Mouse (Mus musculus) heart, embryonic 13.5 days (tissue): ENCODE results near the gene Cd38. TPM values are rescaled to one million over a fixed set of nuclear protein-coding genes. Genes with fewer than 3 reads are reported as not detected.

Source experiments
- ATAC-seq: fragments of 200-750 bp; cut with Nextera tagmentation; 2 replicates; pipeline ENCODE4 v1.8.0; 2017; ENCODE audit warnings: moderate TSS enrichment; ENCODE audit not compliant: insufficient number of reproducible peaks, low FRiP score, low TSS enrichment; ENCODE audit errors: extremely low read depth
- H3K27ac ChIP-seq: fragments of 300-500 bp; sonication (generic); replicated peaks from 2 replicates; pipeline ENCODE4 v1.5.1; 2015; ENCODE audit warnings: moderate library complexity, mild to moderate bottlenecking, inconsistent platforms
- H3K27me3 ChIP-seq: fragments of 300-500 bp; sonication (generic); replicated peaks from 2 replicates; pipeline ENCODE4 v1.6.1; 2015; ENCODE audit warnings: mild to moderate bottlenecking, inconsistent platforms
- H3K36me3 ChIP-seq: fragments of 300-500 bp; sonication (generic); 2 replicates; pipeline ENCODE4 v1.6.1; 2015; ENCODE audit warnings: mild to moderate bottlenecking, inconsistent platforms
- H3K4me1 ChIP-seq: fragments of 300-500 bp; sonication (generic); 2 replicates; pipeline ENCODE4 v1.6.1; 2015; ENCODE audit warnings: inconsistent platforms
- H3K4me2 ChIP-seq: fragments of 300-500 bp; sonication (generic); 2 replicates; pipeline ENCODE4 v1.6.1; 2015; ENCODE audit warnings: inconsistent platforms, mild to moderate bottlenecking, moderate library complexity
- H3K4me3 ChIP-seq: fragments of 300-500 bp; sonication (generic); 2 replicates; pipeline ENCODE4 v1.5.1; 2015; ENCODE audit warnings: moderate library complexity, mild to moderate bottlenecking, inconsistent platforms
- H3K9ac ChIP-seq: fragments of 300-500 bp; sonication (generic); 2 replicates; pipeline ENCODE4 v1.6.1; 2015; ENCODE audit warnings: inconsistent platforms, mild to moderate bottlenecking, moderate library complexity
- H3K9me3 ChIP-seq: fragments of 300-500 bp; sonication (generic); 2 replicates; pipeline ENCODE4 v1.6.1; 2016; ENCODE audit warnings: inconsistent platforms
- WGBS: fragments of 180-500 bp; shearing (Covaris S2); methylation state at CpG from one replicate; pipeline ENCODE4 v1.1.7; 2015; ENCODE audit warnings: mixed read lengths; 5-methylcytosine and 5-hydroxymethylcytosine counted together
- polyA plus RNA-seq: library from polyadenylated mRNA; unstranded; fragments of >200 nt; fragmentation: Nextera tagmentation; extraction: Ambion mirVana; gene quantifications from 2 replicates; pipeline ENCODE4 v1.2.1, GENCODE M21; 2015

The Cd38 gene
- polyA plus RNA-seq, 1 experiment from 2014 or later: 19.6 TPM

- WGBS: 76% methylated on average over 5 of the region's 5 CpGs
- no peaks in the 10 kb centered on the region for H3K27me3 ChIP-seq
- ATAC-seq: no peak
- H3K4me2 ChIP-seq: peak overlapping the region; percentile 45
- H3K27ac ChIP-seq: no peak overlapping the region
- H3K36me3 ChIP-seq: no peaks in the 10 kb centered on the region
- H3K9ac ChIP-seq: no peak overlapping the region
- H3K4me1 ChIP-seq: no peaks in the 10 kb centered on the region; the same call in 1 of the 2 replicates
- H3K4me3 ChIP-seq: no peak overlapping the region
- peaks cover 7% of the 10 kb centered on the region; the same call in 1 of the 2 replicates for H3K9me3 ChIP-seq
Measured at GRCm38 (mm10) chr5:43842011-43842285, 26.4 kb upstream of the Cd38 start.

- 52% methylated on average over 3 of the region's 3 CpGs for WGBS
- no peak overlapping the region for H3K4me2 ChIP-seq
- H3K9me3 ChIP-seq: peaks cover 7% of the 10 kb centered on the region; the same call in 1 of the 2 replicates
- H3K9ac ChIP-seq: no peak overlapping the region
- no peak overlapping the region for H3K27ac ChIP-seq
- no peaks in the 10 kb centered on the region for H3K27me3 ChIP-seq
- ATAC-seq: no peak
- no peaks in the 10 kb centered on the region; the same call in 1 of the 2 replicates for H3K4me1 ChIP-seq
- H3K36me3 ChIP-seq: no peaks in the 10 kb centered on the region
- no peak overlapping the region for H3K4me3 ChIP-seq
Measured at GRCm38 (mm10) chr5:43842576-43843155, 25.7 kb upstream of the Cd38 start.

GRCm38 (mm10) chr5:43845083-43845482 lies 23.3 kb upstream of the Cd38 start:
- Histone ChIP-seq H3K4me3 (no peak overlapping the region), H3K27me3 (no peaks in the 10 kb centered on the region), H3K4me2 (no peak overlapping the region), H3K36me3 (no peaks in the 10 kb centered on the region), H3K9ac (no peak overlapping the region), H3K4me1 (no peaks in the 10 kb centered on the region; the same call in 1 of the 2 replicates), H3K27ac (no peak overlapping the region), H3K9me3 (peaks cover 7% of the 10 kb centered on the region; the same call in 1 of the 2 replicates)
- no peak for ATAC-seq
- 83% methylated on average over 5 of the region's 5 CpGs for WGBS

- Histone ChIP-seq H3K27ac (no peak overlapping the region), H3K36me3 (no peaks in the 10 kb centered on the region), H3K9ac (no peak overlapping the region), H3K4me1 (no peaks in the 10 kb centered on the region; the same call in 1 of the 2 replicates), H3K9me3 (peaks cover 7% of the 10 kb centered on the region; the same call in 1 of the 2 replicates), H3K27me3 (no peaks in the 10 kb centered on the region), H3K4me2 (no peak overlapping the region), H3K4me3 (no peak overlapping the region)
- ATAC-seq: no peak
- WGBS: 47% methylated on average over 1 of the region's 1 CpGs
Measured at GRCm38 (mm10) chr5:43845646-43846045, 22.7 kb upstream of the Cd38 start.

GRCm38 (mm10) chr5:43846227-43846626 lies 22.1 kb upstream of the Cd38 start:
- H3K9ac ChIP-seq: no peak overlapping the region
- no peak overlapping the region for H3K27ac ChIP-seq
- H3K27me3 ChIP-seq: no peaks in the 10 kb centered on the region
- H3K9me3 ChIP-seq: peaks cover 7% of the 10 kb centered on the region; the same call in 1 of the 2 replicates
- ATAC-seq: no peak
- 18% methylated on average over 2 of the region's 2 CpGs for WGBS
- no peaks in the 10 kb centered on the region; the same call in 1 of the 2 replicates for H3K4me1 ChIP-seq
- H3K4me3 ChIP-seq: no peak overlapping the region
- H3K36me3 ChIP-seq: no peaks in the 10 kb centered on the region
- no peak overlapping the region for H3K4me2 ChIP-seq

GRCm38 (mm10) chr5:43847555-43847954 lies 20.8 kb upstream of the Cd38 start:
- ATAC-seq: no peak

GRCm38 (mm10) chr5:43848275-43848674 lies 20.1 kb upstream of the Cd38 start:
- no peaks in the 10 kb centered on the region for H3K36me3 ChIP-seq
- H3K4me1 ChIP-seq: no peaks in the 10 kb centered on the region
- H3K27me3 ChIP-seq: no peaks in the 10 kb centered on the region
- no peak overlapping the region for H3K27ac ChIP-seq
- no peak for ATAC-seq
- no peak overlapping the region for H3K4me2 ChIP-seq
- H3K9ac ChIP-seq: no peak overlapping the region
- WGBS: 67% methylated on average over 3 of the region's 3 CpGs
- no peak overlapping the region for H3K4me3 ChIP-seq
- H3K9me3 ChIP-seq: peaks cover 7% of the 10 kb centered on the region; the same call in 1 of the 2 replicates

More at GRCm38 (mm10) chr5:43847555-43847954, 20.8 kb upstream of the Cd38 start:
- H3K4me1 ChIP-seq: no peaks in the 10 kb centered on the region; the same call in 1 of the 2 replicates
- no peak overlapping the region for H3K4me3 ChIP-seq
- H3K36me3 ChIP-seq: no peaks in the 10 kb centered on the region
- H3K9me3 ChIP-seq: peaks cover 7% of the 10 kb centered on the region; the same call in 1 of the 2 replicates
- H3K9ac ChIP-seq: no peak overlapping the region
- H3K27me3 ChIP-seq: no peaks in the 10 kb centered on the region
- H3K27ac ChIP-seq: no peak overlapping the region
- H3K4me2 ChIP-seq: no peak overlapping the region

- Histone ChIP-seq H3K4me3 (no peak overlapping the region), H3K36me3 (no peaks in the 10 kb centered on the region), H3K27me3 (no peaks in the 10 kb centered on the region), H3K4me1 (0 out of 2 replicates have a peak, but pooled peaks cover 8% of the 10 kb centered on the region), H3K9me3 (peaks cover 14% of the 10 kb centered on the region), H3K4me2 (no peak overlapping the region), H3K27ac (no peak overlapping the region), H3K9ac (no peak overlapping the region)
- ATAC-seq: no peak
- 67% methylated on average over 11 of the region's 11 CpGs for WGBS
Measured at GRCm38 (mm10) chr5:43853096-43853867, 15.1 kb upstream of the Cd38 start.

GRCm38 (mm10) chr5:43853868-43854488 lies 14.4 kb upstream of the Cd38 start:
- ATAC-seq: no peak
- Histone ChIP-seq H3K4me1 (0 out of 2 replicates have a peak, but pooled peaks cover 8% of the 10 kb centered on the region), H3K9me3 (peaks cover 14% of the 10 kb centered on the region), H3K9ac (no peak overlapping the region), H3K4me2 (no peak overlapping the region), H3K36me3 (no peaks in the 10 kb centered on the region), H3K4me3 (no peak overlapping the region), H3K27me3 (no peaks in the 10 kb centered on the region), H3K27ac (no peak overlapping the region)
- WGBS: 66% methylated on average over 7 of the region's 7 CpGs

GRCm38 (mm10) chr5:43855769-43856168 lies 12.6 kb upstream of the Cd38 start:
- Histone ChIP-seq H3K9me3 (peaks cover 14% of the 10 kb centered on the region), H3K36me3 (no peaks in the 10 kb centered on the region), H3K4me2 (no peak overlapping the region), H3K27ac (peak overlapping the region; percentile 45; the same call in 1 of the 2 replicates), H3K4me3 (no peak overlapping the region), H3K4me1 (peaks cover 21% of the 10 kb centered on the region; the same call in 1 of the 2 replicates), H3K27me3 (no peaks in the 10 kb centered on the region), H3K9ac (no peak overlapping the region)
- no peak for ATAC-seq
- WGBS: 41% methylated on average over 2 of the region's 2 CpGs

GRCm38 (mm10) chr5:43859663-43860062 lies 8.7 kb upstream of the Cd38 start:
- Histone ChIP-seq H3K9me3 (peaks cover 14% of the 10 kb centered on the region), H3K27ac (no peak overlapping the region), H3K4me1 (peaks cover 21% of the 10 kb centered on the region; the same call in 1 of the 2 replicates), H3K9ac (no peak overlapping the region), H3K4me2 (peak overlapping the region; percentile 12; the same call in 1 of the 2 replicates), H3K36me3 (no peaks in the 10 kb centered on the region), H3K27me3 (no peaks in the 10 kb centered on the region), H3K4me3 (no peak overlapping the region)
- no peak for ATAC-seq
- WGBS: 21% methylated on average over 8 of the region's 8 CpGs
